Mouse (Mus musculus) left cerebral cortex, postnatal 36 days (tissue): ENCODE data around the gene Greb1. TPM values are rescaled to one million over a fixed set of nuclear protein-coding genes. Genes with fewer than 3 reads are reported as not detected.
"Not testable (repeated sequence)": the region's sequence is repeated elsewhere in the genome, so short reads cannot be mapped to it uniquely, and the experiment has no call there.

ENCODE experiments used
- DNase-seq, 2 experiments: peaks; one replicate each; pipeline ENCODE4 v3.0.0; 2021 to 2022; ENCODE audit warnings: low spot score in 2 of 2, mixed read lengths in 1 of 2
- intact Hi-C: fragments of 180-260 bp; cut with DNase I; formaldehyde crosslinking; loops from one replicate; pipeline ENCODE4 v1.15.1; 2025
- total RNA-seq, 2 experiments: library from RNA; stranded (reverse); gene quantifications; 2 replicates each; pipeline ENCODE4 v1.2.3; 2021

Gene Greb1
- total RNA-seq, 2 experiments from 2014 or later: 1.5 to 1.9 TPM

- intact Hi-C loops: no loop called here
Observed at GRCm38 (mm10) chr12:16723601-16724000, 77.1 kb downstream of the Greb1 start.

GRCm38 (mm10) chr12:16718660-16719315 is 81.9 kb downstream of the Greb1 start:
- DNase-seq: peak; percentile 15 to 28
- intact Hi-C loops: loop anchor here (1.0 to 10.0 kb wide), 2 partner anchors 87 to 296 kb away; partner anchors contain the start of gene 2410004P03Rik

More at GRCm38 (mm10) chr12:16723601-16724000, 77.1 kb downstream of the Greb1 start:
- no peak for DNase-seq

- DNase-seq: peak; percentile 14 to 23
- intact Hi-C loops: loop anchor here (10.0 kb wide), 1 partner anchor 297 kb away; the partner anchor contains the start of gene 2410004P03Rik
Observed at GRCm38 (mm10) chr12:16717653-16718052, 83.0 kb downstream of the Greb1 start.

- intact Hi-C loops: loop anchor here (10.0 kb wide), 1 partner anchor 300 kb away; the partner anchor contains the start of gene 2410004P03Rik
- DNase-seq: no peak
Observed at GRCm38 (mm10) chr12:16714616-16715015, 86.1 kb downstream of the Greb1 start.

- DNase-seq: no peak
- intact Hi-C loops: no loop called here
Observed at GRCm38 (mm10) chr12:16698691-16699090, 102.0 kb downstream of the Greb1 start.

GRCm38 (mm10) chr12:16696146-16696545 is 104.5 kb downstream of the Greb1 start:
- no peak for DNase-seq
- intact Hi-C loops: no loop called here

- DNase-seq, intact Hi-C loops: not testable (repeated sequence)
Observed at GRCm38 (mm10) chr12:16695252-16695651, 105.4 kb downstream of the Greb1 start.

- no peak for DNase-seq
- intact Hi-C loops: no loop called here
Observed at GRCm38 (mm10) chr12:16694783-16695182, 105.9 kb downstream of the Greb1 start.

GRCm38 (mm10) chr12:16690631-16691030 is 110.1 kb downstream of the Greb1 start:
- DNase-seq: no peak
- intact Hi-C loops: no loop called here

GRCm38 (mm10) chr12:16672246-16672645 is 128.4 kb downstream of the Greb1 start:
- intact Hi-C loops: no loop called here
- no peak for DNase-seq

- intact Hi-C loops: no loop called here
- no peak for DNase-seq
Observed at GRCm38 (mm10) chr12:16669176-16669575, 131.5 kb downstream of the Greb1 start.

- intact Hi-C loops: no loop called here
- DNase-seq: no peak
Observed at GRCm38 (mm10) chr12:16665022-16665421, 135.7 kb downstream of the Greb1 start.

GRCm38 (mm10) chr12:16662955-16663585 is 137.6 kb downstream of the Greb1 start:
- DNase-seq: peak in 1 of 2 experiments; percentile 22
- intact Hi-C loops: no loop called here

- intact Hi-C loops: no loop called here
Observed at GRCm38 (mm10) chr12:16661936-16662335, 138.8 kb downstream of the Greb1 start.

GRCm38 (mm10) chr12:16661459-16661858 is 139.2 kb downstream of the Greb1 start:
- intact Hi-C loops: no loop called here

More at GRCm38 (mm10) chr12:16661936-16662335, 138.8 kb downstream of the Greb1 start:
- DNase-seq: no peak

GRCm38 (mm10) chr12:16656906-16657875 is 143.5 kb downstream of the Greb1 start:
- DNase-seq: peak in 1 of 2 experiments; percentile 26
- intact Hi-C loops: no loop called here

More at GRCm38 (mm10) chr12:16661459-16661858, 139.2 kb downstream of the Greb1 start:
- no peak for DNase-seq

GRCm38 (mm10) chr12:16655604-16656003 is 145.1 kb downstream of the Greb1 start:
- intact Hi-C loops: no loop called here
- DNase-seq: no peak

- DNase-seq: peak; percentile 75 to 78
- intact Hi-C loops: no loop called here
Observed at GRCm38 (mm10) chr12:16653332-16654093, 147.2 kb downstream of the Greb1 start, which contains the start of gene Ntsr2. Gene Ntsr2 (plus strand): TSS chr12:16653382.

GRCm38 (mm10) chr12:16649819-16650218 is 150.9 kb downstream of the Greb1 start:
- intact Hi-C loops: no loop called here
- DNase-seq: no peak
